Mouse (Mus musculus): ENCODE results near the gene Abcc2. TPM values are rescaled to one million over a fixed set of nuclear protein-coding genes. Genes with fewer than 3 reads are reported as not detected.

Abcc2 gene
- total RNA-seq, 2 experiments from 2014 or later: 0.17 to 0.54 TPM

DNA sequence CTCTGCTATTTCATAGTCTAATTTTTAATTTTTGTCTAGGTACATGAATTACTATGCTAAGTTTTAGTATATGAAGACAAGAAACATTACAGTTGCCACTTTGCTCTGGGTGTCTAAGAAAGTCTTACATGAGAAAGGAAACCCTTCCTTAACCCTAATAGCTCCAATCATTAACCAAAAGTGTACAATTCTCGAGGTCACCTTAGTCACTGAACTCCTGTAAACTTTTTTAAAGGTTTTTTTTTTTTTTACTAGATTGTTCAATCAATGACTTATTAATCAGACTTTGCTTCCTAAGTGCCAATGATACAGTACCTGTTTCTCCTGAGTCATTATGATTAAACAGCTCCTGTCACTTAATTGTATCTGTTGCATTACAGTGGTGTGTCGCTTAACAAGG lies 4.7 kb upstream of the Abcc2 start:
- DNase-seq (ENCODE audit: low spot score in 2 of 2): no peak

DNA sequence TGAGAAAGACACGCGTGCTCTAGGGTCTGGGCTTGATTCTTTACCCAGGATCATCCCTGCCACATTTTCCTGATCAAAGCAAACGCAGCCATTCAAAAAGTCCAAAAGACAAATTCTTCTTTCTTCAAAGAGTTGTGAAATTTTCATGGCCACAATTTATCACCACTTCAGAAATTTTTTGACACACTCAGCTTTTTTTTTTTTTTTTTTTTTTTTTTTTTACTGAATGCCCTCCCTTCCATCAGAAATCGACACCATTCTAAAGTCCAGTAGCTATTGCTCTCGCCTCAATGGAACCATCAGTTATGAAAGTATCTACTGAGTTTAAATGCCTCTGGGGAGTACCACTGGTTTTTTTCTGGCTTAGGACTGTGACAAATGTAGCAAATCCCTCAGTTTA lies 1.6 kb upstream of the Abcc2 start:
- DNase-seq (ENCODE audit: low spot score in 2 of 2): no peak

DNA sequence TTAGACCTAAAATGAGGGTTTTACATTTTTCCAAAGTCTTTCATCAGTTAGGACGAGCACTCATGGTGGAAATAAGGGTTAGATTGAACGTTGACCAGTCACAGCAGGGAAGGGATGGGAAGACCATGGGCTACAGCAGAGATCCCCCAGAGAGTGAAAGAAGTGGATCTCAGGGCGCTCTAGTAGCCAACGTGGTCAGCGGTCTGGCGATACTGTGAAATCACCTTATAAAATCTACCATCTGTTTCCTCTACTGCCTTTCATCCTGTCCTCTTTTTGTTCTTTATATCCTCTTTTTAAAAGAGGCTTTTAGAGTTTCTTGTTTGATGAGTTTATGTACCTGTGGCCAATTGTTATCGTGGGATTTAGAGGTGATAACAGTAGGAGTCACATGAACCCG lies 2.8 kb downstream of the Abcc2 start:
- DNase-seq (ENCODE audit: low spot score in 2 of 2): no peak

DNA sequence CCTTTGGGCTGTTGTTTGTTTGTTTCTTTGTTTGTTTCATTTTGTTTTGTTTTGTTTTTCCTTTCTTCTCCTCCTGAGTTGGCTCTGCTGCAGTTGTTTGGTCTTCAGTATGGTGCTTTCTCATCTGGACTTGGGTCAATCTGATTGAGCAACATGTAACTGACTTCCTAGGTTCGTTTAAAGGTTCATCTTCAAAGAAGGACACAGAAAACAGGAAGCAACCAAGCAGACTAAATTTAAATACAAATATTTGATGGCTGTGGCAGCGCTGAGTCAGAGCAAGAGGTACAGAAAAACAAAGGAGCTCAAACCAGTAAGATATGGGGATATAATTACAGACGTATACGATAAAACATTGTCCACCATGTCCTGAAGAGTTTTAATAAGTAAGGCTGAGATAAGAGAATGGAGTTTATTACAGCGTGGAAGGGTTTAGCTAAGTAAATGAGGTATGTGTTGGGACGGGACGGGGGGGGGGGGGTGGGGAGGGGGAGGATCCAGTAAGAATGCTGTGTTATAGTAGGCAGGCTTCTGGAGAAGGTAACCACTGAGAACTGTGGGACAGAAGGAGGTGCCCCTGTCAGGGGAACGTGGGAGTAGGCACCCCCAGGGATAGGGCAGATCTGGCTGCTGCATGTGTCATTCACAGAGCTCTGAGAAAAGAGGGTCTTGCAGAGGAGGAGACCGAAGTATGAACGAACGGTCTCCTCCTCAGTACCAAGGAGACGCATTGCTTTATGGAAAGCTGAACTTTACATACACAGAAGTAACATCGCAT lies 4.4 kb downstream of the Abcc2 start:
- no peak for DNase-seq (ENCODE audit: low spot score in 2 of 2)

DNA sequence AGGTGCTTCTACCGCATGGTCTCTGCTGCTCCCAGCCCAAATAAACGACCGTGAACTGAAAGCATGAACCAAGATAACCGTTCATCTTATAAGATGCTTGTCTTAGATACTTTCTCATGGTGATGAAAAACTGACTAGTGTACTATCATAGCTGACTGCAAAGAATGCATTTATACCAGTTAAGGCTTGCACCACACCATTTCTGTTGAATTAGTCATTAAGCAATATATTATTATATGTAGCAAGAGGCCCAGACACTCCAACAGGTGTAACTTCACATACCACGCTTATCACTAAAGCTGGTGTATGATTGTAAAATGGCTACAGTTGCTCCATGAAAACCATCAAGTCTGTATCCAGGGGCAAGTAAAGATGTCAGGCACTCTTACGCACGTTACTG lies 7.8 kb downstream of the Abcc2 start:
- DNase-seq (ENCODE audit: low spot score in 2 of 2): no peak

DNA sequence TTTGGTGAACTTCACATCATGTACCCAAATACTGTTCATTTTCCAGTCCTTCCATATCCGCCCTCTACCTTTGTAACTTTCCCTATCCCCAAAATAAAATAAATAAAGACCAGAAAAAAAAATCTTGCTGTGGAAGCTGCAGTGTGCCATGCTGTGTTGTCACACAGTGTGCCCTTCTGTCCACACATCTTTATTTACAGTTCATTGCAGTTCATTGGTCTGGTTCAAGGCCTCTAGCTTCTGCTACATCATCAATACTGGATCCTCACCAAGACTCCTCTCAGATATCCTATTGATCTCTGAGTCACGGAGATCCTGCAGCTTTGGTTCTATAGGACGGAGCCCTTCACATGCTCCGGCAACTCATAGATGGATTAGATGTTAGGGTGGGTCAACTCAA lies 10.5 kb downstream of the Abcc2 start:
- DNase-seq (ENCODE audit: low spot score in 2 of 2): no peak

DNA sequence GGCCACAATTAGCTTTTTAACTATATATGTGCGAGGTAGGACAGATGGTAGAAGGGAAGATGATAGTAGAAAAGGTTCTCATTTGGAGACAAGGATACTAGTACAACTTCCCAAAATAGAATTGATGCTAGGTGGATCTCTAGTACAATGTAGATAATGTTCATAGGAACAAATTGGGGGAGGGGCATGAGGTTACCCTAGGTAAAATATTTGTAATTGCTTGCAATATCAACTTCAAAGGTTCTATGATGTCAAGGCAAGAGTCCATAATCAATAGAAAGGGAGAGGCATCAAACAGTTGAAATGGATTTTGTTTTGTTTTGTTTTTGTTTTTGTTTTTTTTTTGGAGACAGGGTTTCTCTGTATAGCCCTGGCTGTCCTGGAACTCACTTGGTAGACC lies 12.0 kb downstream of the Abcc2 start:
- no peak for DNase-seq (ENCODE audit: low spot score in 2 of 2)

DNA sequence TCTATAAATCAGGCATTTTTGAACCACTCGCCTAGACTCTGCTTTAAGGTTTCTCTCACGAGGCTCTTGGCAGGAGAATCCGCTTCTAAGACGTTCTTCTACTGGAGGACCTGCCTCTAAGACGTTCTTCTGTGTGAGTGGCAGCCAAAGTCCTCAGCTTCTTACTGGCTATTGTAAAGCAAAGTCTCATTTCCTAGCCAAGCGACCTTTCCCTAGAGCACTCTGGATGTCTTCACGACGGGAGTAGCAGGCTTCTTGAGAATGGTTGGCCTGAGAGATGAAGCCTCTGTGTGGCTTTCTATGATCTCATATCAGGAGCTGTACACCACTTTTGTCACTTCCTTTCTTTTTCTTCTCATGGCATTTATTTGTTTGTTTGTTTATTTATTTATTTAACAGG lies 13.5 kb downstream of the Abcc2 start:
- DNase-seq (ENCODE audit: low spot score in 2 of 2): no peak

DNA sequence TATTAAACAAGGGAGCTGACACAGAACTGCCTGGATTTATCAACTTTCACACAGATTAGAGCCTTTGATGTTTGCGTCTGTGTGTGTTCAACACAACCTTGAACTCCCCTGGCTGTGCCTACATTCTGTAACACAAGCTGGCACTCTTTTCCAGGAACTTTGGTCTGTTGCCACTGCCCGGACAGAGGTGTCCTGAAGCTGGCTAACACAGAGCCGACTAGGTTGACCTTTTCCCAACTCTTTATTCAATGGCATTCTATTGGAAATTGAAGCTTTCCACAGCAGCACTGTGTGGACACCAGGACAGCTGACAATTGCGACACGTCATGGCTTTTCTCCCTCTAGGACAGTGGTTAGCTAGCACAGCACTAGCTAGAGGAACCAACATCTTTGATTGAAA lies 15.2 kb downstream of the Abcc2 start:
- no peak for DNase-seq (ENCODE audit: low spot score in 2 of 2)

DNA sequence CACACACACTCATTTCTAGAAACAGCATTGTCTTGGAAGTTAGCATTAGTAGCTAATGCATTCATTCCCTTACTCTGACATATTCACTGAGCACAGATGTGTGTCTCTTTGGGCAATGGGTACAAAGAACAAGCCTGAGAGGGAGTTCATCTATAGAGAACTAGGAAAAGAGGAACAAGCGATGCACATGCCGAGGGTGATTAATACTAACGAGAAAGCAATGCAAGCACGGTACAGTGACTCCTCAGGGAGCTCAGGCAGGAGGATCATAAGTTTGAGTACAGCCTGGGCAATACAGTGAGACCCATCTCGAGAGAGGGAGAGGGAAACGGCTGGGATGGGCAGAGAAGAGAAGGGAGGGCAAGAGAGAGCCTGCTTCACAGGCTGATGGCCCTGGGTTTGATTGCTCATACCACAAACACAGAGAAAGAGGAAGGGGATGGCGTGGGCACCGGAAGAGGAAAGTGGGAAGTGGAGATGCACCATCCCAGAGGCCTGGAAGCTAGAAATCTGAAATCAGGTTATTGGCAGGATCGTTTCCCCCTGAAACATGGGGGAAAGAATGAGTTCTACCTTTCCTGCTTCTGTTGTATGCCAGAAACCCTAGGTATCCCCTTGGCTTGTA lies 19.5 kb downstream of the Abcc2 start:
- DNase-seq (ENCODE audit: low spot score in 2 of 2): no peak

DNA sequence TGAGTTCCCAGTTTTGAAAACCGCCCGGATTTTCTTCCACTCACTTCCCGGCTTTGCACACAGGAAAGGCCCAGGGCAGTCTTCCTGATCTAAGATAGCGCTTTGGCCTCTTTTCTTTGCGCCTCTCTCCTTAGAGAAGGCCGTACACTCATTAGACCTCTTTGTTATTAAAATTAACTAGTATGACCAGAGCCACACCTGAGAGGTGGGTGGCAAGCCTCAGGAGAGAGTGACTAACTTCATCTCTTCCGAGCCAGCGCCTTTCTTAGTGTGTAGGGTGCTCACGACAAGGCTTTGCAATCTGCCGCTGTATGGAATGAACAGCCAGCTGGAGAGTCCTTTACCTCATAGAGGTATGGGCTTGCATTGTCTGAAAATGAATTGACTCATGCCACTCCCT lies 21.9 kb downstream of the Abcc2 start:
- DNase-seq (ENCODE audit: low spot score in 2 of 2): no peak

DNA sequence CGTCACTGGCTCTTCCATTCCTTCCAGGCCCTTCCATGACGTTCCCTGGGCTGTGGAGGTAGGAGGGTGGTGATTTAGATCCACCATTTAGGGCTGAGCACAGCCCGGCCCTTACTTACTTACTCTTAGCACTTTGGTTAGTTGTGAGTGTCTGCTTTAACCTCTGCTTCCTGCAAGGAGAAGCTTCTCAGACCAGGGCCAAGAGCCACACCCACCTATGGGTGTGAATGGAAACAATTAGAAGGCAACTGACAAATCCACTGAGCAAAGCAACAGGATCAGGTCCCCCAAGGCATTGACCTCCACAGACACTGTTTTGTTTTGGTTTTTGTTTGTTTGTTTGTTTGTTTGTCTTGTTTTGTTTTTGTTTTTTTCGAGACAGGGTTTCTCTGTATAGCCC lies 27.3 kb downstream of the Abcc2 start:
- no peak for DNase-seq (ENCODE audit: low spot score in 2 of 2)

DNA sequence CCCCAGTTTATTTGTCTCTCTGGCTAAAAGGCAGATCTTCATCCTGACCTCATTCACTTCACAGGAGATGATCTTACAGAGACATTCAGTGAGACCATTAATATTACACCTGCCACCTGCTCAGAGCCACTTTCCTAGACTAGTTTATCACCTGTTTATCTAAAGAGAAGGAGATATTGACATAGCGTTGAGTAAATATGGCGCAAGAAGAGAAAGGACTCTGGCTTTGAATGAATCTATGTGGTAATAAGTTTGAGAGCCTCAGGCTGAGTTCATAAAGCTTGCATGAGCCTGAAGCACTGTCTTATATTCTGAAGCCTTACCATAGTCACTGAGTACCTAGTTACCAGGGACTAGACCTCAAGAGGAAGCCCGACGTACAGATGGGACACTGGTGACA lies 29.4 kb downstream of the Abcc2 start:
- no peak for DNase-seq (ENCODE audit: low spot score in 2 of 2)

DNA sequence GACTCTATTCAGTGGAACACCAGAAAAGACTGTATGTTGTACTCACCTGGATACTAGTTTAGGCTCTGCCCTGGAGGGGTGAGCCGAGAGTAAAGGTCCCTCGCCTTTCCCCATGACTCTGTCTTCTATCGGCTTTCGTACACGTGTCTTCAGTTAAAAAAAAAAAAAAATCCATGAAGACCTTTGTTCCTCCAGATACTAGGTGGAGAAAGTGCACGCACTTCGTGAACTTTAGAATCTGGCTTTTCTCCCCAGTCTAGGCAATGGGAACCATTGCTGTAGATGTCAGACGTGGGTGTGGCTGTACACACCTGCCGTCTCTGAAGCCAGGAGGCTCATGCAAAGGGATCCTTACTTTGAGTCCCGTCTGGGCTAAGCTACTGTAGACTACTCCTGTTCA lies 31.3 kb downstream of the Abcc2 start:
- DNase-seq (ENCODE audit: low spot score in 2 of 2): no peak

DNA sequence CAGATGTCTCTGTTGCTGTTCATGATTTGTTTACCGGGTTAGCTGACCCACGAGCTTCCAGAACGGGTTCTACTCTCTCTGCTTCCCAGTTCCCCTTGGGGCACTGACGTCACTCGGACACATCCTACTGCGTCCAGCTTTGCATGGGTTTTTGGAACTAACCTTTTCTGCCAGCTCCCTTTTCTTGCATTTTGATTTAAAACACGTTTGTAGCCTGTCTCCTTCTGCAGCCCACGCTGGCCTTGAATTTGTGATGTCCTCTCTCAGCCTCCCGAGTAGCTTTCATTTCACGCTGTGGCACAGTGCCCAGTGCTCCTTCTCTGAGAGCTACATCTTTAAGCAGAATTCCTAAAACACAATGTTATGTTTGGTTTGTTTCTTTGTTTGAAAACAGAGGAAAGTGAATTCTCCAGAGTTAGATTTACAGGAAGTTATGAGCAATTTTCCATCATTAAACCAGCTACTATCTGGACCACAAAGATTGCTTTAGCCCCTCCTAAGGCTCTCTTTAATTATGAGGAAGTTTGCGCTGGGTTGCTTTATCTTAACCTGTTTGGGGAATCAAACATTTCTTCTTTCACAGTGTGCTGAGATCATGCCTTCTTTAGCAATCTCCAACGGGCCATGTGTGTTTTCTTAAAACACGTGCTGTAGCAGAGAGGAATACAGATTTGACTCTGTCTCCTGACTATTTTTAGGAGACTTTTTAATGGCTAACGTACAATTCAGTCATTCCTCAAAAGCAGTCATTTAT lies 33.8 kb downstream of the Abcc2 start:
- DNase-seq (ENCODE audit: low spot score in 2 of 2): peak in 1 of 2 experiments; percentile 25

DNA sequence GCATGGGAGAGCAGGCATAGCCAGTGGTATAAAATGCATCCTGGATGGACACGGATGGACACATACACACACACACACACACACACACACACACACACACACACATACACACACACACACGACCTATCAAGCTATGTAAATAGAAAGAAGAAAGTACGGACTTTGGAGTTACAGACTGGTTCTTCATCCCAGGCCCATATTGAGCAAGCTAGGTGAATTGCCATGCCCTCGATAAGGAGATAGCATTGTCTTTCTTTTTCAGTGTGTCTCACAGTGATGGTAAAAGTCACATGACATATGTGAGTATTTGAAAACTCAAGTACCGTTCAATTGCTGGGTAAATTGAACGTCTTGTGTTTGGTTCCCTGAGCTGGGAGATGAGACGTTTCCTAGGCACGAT lies 44.9 kb downstream of the Abcc2 start:
- no peak for DNase-seq (ENCODE audit: low spot score in 2 of 2)

DNA sequence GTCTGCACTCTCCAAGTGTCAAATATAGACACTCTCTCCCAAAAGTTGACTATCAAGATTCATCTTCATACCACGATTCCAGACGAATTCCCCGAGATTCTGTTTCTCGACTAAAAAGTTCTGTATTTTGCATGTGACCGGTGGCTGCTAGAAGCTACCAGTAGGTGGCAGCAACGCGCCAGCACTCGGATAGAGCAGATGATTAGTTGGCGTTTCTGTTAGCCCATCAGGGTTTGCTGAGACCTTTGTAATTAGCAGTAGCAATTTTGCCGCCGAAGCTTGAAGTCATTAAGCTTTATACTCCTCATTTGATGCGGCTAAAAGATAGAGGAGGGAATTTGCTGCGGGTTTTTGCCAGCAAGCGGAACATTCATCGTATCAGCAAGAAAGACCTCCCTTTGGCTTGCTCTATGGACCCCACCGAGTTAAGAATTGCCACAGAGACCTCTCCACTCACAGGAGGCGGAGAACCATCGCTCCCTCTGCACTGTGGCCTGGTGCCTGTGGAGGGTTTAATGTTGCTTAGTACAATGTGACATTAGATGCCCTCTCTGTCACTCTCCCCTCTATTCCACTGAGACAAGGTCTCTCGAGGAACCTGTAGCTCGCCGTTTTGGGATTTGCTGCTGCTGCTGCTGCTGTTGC lies 50.6 kb downstream of the Abcc2 start:
- DNase-seq (ENCODE audit: low spot score in 2 of 2): peak; percentile 42 to 72

DNA sequence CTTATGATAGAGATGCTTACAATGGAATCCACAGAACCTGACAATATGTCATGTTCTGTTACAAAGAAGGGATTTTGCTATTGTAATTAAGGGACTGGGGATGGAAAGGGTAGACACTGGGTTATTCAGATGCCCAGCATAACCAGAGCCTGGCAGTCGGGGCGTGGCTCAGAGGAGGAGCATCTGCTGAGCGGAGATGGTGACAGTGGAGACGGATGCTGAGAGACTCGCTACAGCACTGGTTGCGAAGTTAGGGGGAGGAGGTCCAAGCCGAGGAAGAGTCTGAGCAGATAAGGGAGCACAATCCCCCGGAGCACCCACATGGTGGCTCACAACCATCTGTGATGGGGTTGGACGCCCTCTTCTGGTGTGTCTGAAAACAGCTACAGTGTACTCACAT lies 61.2 kb downstream of the Abcc2 start:
- no peak for DNase-seq (ENCODE audit: low spot score in 2 of 2)

DNA sequence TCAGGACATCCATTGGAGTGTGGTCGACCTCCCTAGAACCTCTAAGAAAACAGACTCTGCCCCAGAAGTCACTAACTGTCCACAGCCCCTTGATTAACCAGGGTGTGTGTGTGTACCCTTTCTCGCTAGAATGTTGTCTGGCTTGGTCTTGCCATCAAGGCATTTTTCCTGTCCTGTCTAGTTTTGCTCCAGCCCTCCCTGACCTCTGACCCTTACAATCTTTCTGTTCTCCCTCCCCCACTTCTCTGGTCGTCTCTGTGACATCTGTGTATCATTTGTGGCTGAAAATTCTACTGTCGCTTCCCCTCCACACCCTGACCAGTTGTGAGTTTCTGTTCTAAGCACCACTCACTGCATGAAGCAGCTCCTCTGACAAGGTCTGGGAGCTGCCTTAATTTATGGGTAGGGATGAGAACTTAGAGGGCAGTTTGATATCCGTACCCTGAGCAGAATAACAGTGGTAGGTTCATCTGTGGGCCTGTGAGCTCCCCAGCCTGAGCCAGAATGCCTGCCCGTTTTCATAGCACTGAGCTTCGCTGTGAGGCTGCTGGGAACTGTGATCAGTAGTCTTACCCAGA lies 63.4 kb downstream of the Abcc2 start:
- DNase-seq (ENCODE audit: low spot score in 2 of 2): no peak

DNA sequence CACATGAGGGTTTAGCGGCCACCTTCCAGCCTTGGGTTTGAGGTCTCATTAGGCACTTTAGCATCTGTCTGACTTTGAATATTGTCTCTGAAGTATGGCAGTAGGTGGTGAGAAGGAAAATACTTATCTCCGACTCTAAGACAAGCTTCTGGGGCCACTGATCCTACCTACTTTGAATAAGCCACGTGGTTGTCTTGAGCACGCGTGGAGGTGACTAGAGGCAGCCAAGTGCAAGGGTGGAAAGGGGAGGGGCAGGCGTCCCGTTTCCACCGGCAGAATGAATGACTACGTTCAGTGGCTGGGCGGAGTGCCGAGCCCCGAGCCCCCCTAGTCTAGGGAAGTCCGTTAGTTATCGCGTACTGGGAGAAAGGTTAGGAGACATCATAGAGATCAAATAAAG lies 65.1 kb downstream of the Abcc2 start:
- DNase-seq (ENCODE audit: low spot score in 2 of 2): no peak

DNA sequence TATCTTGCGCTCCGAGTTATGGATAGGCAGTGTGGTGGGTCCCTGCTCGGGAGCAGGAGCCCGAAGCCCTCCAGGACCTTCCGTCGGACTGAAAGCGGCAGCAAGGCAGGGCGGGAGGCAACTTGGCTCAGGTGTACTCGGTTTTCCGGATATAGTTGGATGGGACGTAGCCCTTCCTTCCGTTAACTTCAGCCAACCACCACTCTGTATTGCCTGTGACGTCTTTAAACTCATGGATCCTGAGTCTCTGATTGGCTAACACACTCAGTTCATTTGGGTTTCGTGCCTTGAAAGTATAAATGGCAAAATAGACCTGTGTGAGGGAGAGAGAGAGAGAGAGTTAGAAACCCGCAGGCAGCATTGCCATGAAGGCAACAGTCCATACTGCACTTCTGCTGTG lies 66.0 kb downstream of the Abcc2 start:
- no peak for DNase-seq (ENCODE audit: low spot score in 2 of 2)

DNA sequence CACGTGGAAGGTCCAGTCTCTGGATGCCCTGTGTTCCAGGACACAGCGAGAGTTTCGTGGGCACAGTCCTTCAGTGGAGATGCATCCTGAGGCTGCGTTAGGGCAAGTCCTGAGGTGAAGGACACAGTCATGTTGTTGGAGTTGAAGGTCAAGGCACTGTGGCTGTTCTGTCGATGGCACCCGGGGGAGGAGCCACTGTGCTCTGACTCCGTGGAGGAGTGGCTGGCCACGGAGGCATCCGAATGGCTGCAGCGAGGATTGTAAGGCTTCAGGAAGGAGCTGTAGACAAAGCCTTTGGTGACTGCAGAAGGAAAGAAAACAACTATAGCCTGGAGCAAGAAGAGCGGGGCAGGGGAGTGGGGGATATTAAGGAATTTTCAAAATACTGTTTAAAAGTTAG lies 68.0 kb downstream of the Abcc2 start:
- DNase-seq (ENCODE audit: low spot score in 2 of 2): no peak
